Mouse (Mus musculus) hindbrain, embryonic 16.5 days (tissue): ENCODE results near the gene Nrxn3. TPM values are rescaled to one million over a fixed set of nuclear protein-coding genes. Genes with fewer than 3 reads are reported as not detected.

Source experiments
- ATAC-seq: fragments of 200-750 bp; cut with Nextera tagmentation; 2 replicates; pipeline ENCODE4 v1.8.0; 2017; ENCODE audit warnings: moderate TSS enrichment, moderate library complexity
- H3K27ac ChIP-seq: fragments of 300-500 bp; sonication (generic); 2 replicates; pipeline ENCODE4 v1.5.1; 2014; ENCODE audit warnings: low read depth, mild to moderate bottlenecking, control low read depth, low read length, moderate library complexity
- H3K27me3 ChIP-seq: fragments of 300-500 bp; sonication (generic); replicated peaks from 2 replicates; pipeline ENCODE4 v1.6.1; 2014; ENCODE audit warnings: low read length; ENCODE audit not compliant: control insufficient read depth, insufficient read depth
- H3K36me3 ChIP-seq: fragments of 300-500 bp; sonication (generic); 2 replicates; pipeline ENCODE4 v1.6.1; 2014; ENCODE audit warnings: mild to moderate bottlenecking, low read length, moderate library complexity, mixed read lengths; ENCODE audit not compliant: control insufficient read depth, insufficient read depth
- H3K4me1 ChIP-seq: fragments of 300-500 bp; sonication (generic); 2 replicates; pipeline ENCODE4 v1.6.1; 2014; ENCODE audit warnings: low read depth, low read length; ENCODE audit not compliant: control insufficient read depth, insufficient read depth
- H3K4me2 ChIP-seq: fragments of 300-500 bp; sonication (generic); 2 replicates; pipeline ENCODE4 v1.6.1; 2014; ENCODE audit warnings: mild to moderate bottlenecking, low read length, control low read depth, moderate library complexity
- H3K4me3 ChIP-seq: fragments of 300-500 bp; sonication (generic); 2 replicates; pipeline ENCODE4 v1.5.1; 2014; ENCODE audit warnings: mild to moderate bottlenecking, low read length, control low read depth, moderate library complexity
- H3K9ac ChIP-seq: fragments of 300-500 bp; sonication (generic); 2 replicates; pipeline ENCODE4 v1.6.1; 2014; ENCODE audit warnings: low read depth, mild to moderate bottlenecking, control low read depth, low read length, moderate library complexity
- H3K9me3 ChIP-seq: fragments of 300-500 bp; sonication (generic); 2 replicates; pipeline ENCODE4 v1.6.1; 2014; ENCODE audit warnings: mild to moderate bottlenecking, low read length, moderate library complexity; ENCODE audit not compliant: control insufficient read depth
- WGBS: fragments of 180-500 bp; shearing (Covaris S2); extraction: QIAGEN DNeasy Blood & Tissue Kit; methylation state at CpG from one replicate; pipeline ENCODE4 v1.1.7; 2014; 5-methylcytosine and 5-hydroxymethylcytosine counted together
- polyA plus RNA-seq: library from polyadenylated mRNA; unstranded; fragments of >200 nt; fragmentation: Nextera tagmentation; extraction: Ambion mirVana; gene quantifications from 2 replicates; pipeline ENCODE4 v1.2.1, GENCODE M21; 2015

Gene Nrxn3
- polyA plus RNA-seq, 1 experiment from 2014 or later = 99.6 TPM

DNA sequence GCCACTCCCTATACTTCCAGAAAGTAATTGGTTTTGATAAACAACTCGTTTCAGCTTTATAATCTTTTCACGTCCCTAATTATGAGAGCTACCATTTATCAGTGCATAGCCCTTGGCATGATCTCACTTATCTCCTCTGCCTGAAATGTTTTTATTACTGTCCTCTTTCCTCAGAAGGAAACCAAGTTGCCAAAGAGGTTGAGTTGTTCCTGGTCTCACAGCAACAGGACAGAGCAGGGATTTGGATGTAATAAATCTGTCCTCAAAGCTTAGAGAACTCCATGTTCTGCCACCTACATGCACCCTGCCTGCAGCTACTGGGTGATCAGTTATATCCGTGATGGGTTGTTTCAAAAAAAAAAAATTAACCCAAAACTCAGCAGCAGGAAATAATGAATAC, 1113.6 kb downstream of the Nrxn3 start:
- H3K9me3 ChIP-seq = no peaks in the 10 kb centered on the region
- ATAC-seq = no peak
- H3K36me3 ChIP-seq = no peaks in the 10 kb centered on the region
- no peak overlapping the region for H3K4me2 ChIP-seq
- no peaks in the 10 kb centered on the region for H3K4me1 ChIP-seq
- no peak overlapping the region for H3K9ac ChIP-seq
- H3K4me3 ChIP-seq = no peak overlapping the region
- 67% methylated on average over 3 of the region's 3 CpGs for WGBS
- H3K27ac ChIP-seq = no peak overlapping the region
- no peaks in the 10 kb centered on the region for H3K27me3 ChIP-seq

- 82% methylated on average over 1 of the region's 1 CpGs for WGBS
- H3K4me2 ChIP-seq = no peak overlapping the region
- H3K9ac ChIP-seq = no peak overlapping the region
- no peaks in the 10 kb centered on the region for H3K27me3 ChIP-seq
- H3K4me3 ChIP-seq = no peak overlapping the region
- H3K27ac ChIP-seq = no peak overlapping the region
- no peaks in the 10 kb centered on the region for H3K36me3 ChIP-seq
- no peaks in the 10 kb centered on the region for H3K9me3 ChIP-seq
- H3K4me1 ChIP-seq = no peaks in the 10 kb centered on the region
- no peak for ATAC-seq
Observed at GRCm38 (mm10) chr12:89842861-89843260, 1120.2 kb downstream of the Nrxn3 start.

DNA sequence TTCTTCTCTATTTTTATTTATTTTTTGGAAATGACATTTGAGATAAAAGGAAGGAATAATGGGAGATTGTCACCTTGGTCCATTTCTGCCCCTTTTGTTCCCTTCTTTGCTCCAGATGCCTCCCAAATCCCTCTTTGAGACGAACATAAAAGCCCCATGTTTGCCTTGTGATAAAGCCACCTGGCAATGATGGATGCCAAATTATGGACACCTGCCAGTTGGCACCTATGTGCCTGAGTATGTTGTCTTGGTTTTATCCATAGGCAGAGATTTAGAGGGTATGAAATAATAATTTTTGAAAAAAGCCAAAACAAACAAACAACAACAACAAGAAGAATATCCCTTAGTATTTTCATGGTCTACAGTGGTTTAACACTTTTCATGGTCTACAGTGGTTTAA, 1125.4 kb downstream of the Nrxn3 start:
- no peak for ATAC-seq
- no peaks in the 10 kb centered on the region for H3K36me3 ChIP-seq
- no peak overlapping the region for H3K9ac ChIP-seq
- no peaks in the 10 kb centered on the region for H3K9me3 ChIP-seq
- H3K4me1 ChIP-seq = no peaks in the 10 kb centered on the region
- H3K27me3 ChIP-seq = no peaks in the 10 kb centered on the region
- H3K4me3 ChIP-seq = no peak overlapping the region
- H3K4me2 ChIP-seq = no peak overlapping the region
- 55% methylated on average over 1 of the region's 1 CpGs for WGBS
- no peak overlapping the region for H3K27ac ChIP-seq

- Histone ChIP-seq H3K27ac (no peak overlapping the region), H3K27me3 (no peaks in the 10 kb centered on the region), H3K4me2 (no peak overlapping the region), H3K4me1 (no peaks in the 10 kb centered on the region), H3K9ac (no peak overlapping the region), H3K36me3 (no peaks in the 10 kb centered on the region), H3K4me3 (no peak overlapping the region), H3K9me3 (no peaks in the 10 kb centered on the region)
- 29% methylated on average over 4 of the region's 4 CpGs for WGBS
- no peak for ATAC-seq
Observed at GRCm38 (mm10) chr12:89854355-89854754, 1131.7 kb downstream of the Nrxn3 start.

- no peak overlapping the region for H3K4me3 ChIP-seq
- no peak overlapping the region for H3K4me2 ChIP-seq
- ATAC-seq = no peak
- no peak overlapping the region for H3K27ac ChIP-seq
- no peak overlapping the region for H3K9ac ChIP-seq
- no peaks in the 10 kb centered on the region for H3K27me3 ChIP-seq
- no peaks in the 10 kb centered on the region for H3K4me1 ChIP-seq
- H3K9me3 ChIP-seq = no peaks in the 10 kb centered on the region
- no peaks in the 10 kb centered on the region for H3K36me3 ChIP-seq
Observed at GRCm38 (mm10) chr12:89867124-89867523, 1144.4 kb downstream of the Nrxn3 start.

DNA sequence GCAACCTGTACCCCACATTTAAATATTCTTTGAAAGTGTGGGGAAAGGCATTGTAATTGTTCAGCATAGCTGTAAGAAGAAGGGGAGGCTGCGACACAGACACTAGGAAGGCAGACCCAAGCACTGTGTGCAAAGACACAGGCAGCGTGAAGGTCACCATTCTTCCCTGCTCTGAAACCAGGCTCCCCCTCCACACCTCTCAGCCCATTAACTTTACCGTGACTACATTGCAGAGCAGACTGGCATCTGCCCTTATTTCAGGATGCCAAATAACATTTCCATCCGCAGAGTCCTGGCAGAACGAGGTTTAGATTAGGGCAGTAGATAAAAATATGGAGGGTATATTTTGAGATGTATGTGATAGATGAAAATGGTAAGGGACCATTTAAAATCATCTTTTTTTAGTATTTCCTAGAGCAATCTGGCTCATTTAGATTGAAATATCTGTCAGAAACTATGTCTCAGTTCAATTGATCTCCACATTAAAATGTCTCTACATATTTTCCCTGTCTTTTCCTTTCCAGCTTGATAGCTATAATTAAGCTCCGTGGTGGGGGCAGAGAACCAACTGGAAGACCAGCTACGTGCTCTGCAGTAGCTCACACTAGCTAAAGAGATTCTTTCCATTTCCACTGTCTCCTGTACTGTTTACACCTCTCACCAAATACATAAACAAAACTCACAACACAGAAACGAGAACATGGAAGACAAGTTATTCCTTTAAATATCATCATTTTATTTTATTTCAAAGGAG, 1160.1 kb downstream of the Nrxn3 start:
- Histone ChIP-seq H3K9me3 (no peaks in the 10 kb centered on the region), H3K4me1 (peaks cover 2% of the 10 kb centered on the region; the same call in 1 of the 2 replicates), H3K4me3 (no peak overlapping the region), H3K4me2 (no peak overlapping the region), H3K9ac (no peak overlapping the region), H3K36me3 (no peaks in the 10 kb centered on the region), H3K27ac (no peak overlapping the region), H3K27me3 (no peaks in the 10 kb centered on the region)
- ATAC-seq = peak; percentile 78; the same call in 1 of the 2 replicates
- WGBS = 40% methylated on average over 8 of the region's 8 CpGs

GRCm38 (mm10) chr12:89884576-89884975, 1161.9 kb downstream of the Nrxn3 start:
- WGBS = 91% methylated on average over 1 of the region's 1 CpGs

GRCm38 (mm10) chr12:89888647-89889046, 1166.0 kb downstream of the Nrxn3 start:
- Histone ChIP-seq H3K4me3 (no peak overlapping the region), H3K27me3 (no peaks in the 10 kb centered on the region), H3K27ac (no peak overlapping the region), H3K36me3 (no peaks in the 10 kb centered on the region), H3K4me1 (no peaks in the 10 kb centered on the region), H3K9ac (no peak overlapping the region), H3K4me2 (no peak overlapping the region), H3K9me3 (no peaks in the 10 kb centered on the region)
- no peak for ATAC-seq
- WGBS = 88% methylated on average over 3 of the region's 3 CpGs

More at GRCm38 (mm10) chr12:89884576-89884975, 1161.9 kb downstream of the Nrxn3 start:
- H3K4me2 ChIP-seq = no peak overlapping the region
- H3K4me1 ChIP-seq = no peaks in the 10 kb centered on the region
- H3K4me3 ChIP-seq = no peak overlapping the region
- no peaks in the 10 kb centered on the region for H3K9me3 ChIP-seq
- no peak overlapping the region for H3K27ac ChIP-seq
- H3K9ac ChIP-seq = no peak overlapping the region
- no peak for ATAC-seq
- H3K36me3 ChIP-seq = no peaks in the 10 kb centered on the region
- H3K27me3 ChIP-seq = no peaks in the 10 kb centered on the region

- Histone ChIP-seq H3K9me3 (no peaks in the 10 kb centered on the region), H3K4me2 (no peak overlapping the region), H3K27ac (no peak overlapping the region), H3K4me1 (no peaks in the 10 kb centered on the region), H3K27me3 (no peaks in the 10 kb centered on the region), H3K4me3 (no peak overlapping the region), H3K9ac (no peak overlapping the region), H3K36me3 (no peaks in the 10 kb centered on the region)
- no peak for ATAC-seq
- 40% methylated on average over 2 of the region's 2 CpGs for WGBS
Observed at GRCm38 (mm10) chr12:89896901-89897300, 1174.2 kb downstream of the Nrxn3 start.
